Mouse (Mus musculus): ENCODE data around the gene Acta2. TPM values are rescaled to one million over a fixed set of nuclear protein-coding genes. Genes with fewer than 3 reads are reported as not detected.

The Acta2 gene
- polyA plus RNA-seq, 1 experiment from 2014 or later: 2,412 TPM

GRCm38 (mm10) chr19:34237746-34238145 lies 17.6 kb downstream of the Acta2 start:
- Histone ChIP-seq H3K9ac (ENCODE audit: low read length) (no peak overlapping the region), H3K4me1 (ENCODE audit: control insufficient read depth, insufficient read depth, low read length) (peaks cover 3% of the 10 kb centered on the region; the same call in 1 of the 2 replicates), H3K9me3 (replicated peaks; ENCODE audit: control insufficient read depth, low read length) (no peaks in the 10 kb centered on the region), H3K27ac (ENCODE audit: low read length) (no peak overlapping the region), H3K27me3 (ENCODE audit: control insufficient read depth, insufficient read depth, low read length) (no peaks in the 10 kb centered on the region), H3K36me3 (ENCODE audit: control insufficient read depth, insufficient read depth, low read length) (peaks cover 4% of the 10 kb centered on the region; the same call in 1 of the 2 replicates), H3K4me3 (replicated peaks; ENCODE audit: low read length) (no peak overlapping the region), H3K4me2 (ENCODE audit: low read depth, low read length) (no peak overlapping the region)
- 95% methylated on average over 2 of the region's 2 CpGs for WGBS
- ATAC-seq (ENCODE audit: insufficient read depth, low FRiP score): no peak

- 76% methylated on average over 3 of the region's 3 CpGs for WGBS
- ATAC-seq (ENCODE audit: insufficient read depth, low FRiP score): no peak
Observed at GRCm38 (mm10) chr19:34236049-34236448, 19.3 kb downstream of the Acta2 start.

GRCm38 (mm10) chr19:34233944-34234343 lies 21.4 kb downstream of the Acta2 start:
- 67% methylated on average over 14 of the region's 14 CpGs for WGBS
- Histone ChIP-seq H3K36me3 (ENCODE audit: control insufficient read depth, insufficient read depth, low read length) (peaks cover 4% of the 10 kb centered on the region; the same call in 1 of the 2 replicates), H3K4me2 (ENCODE audit: low read depth, low read length) (no peak overlapping the region), H3K27ac (ENCODE audit: low read length) (no peak overlapping the region), H3K27me3 (ENCODE audit: control insufficient read depth, insufficient read depth, low read length) (no peaks in the 10 kb centered on the region), H3K4me3 (replicated peaks; ENCODE audit: low read length) (no peak overlapping the region), H3K4me1 (ENCODE audit: control insufficient read depth, insufficient read depth, low read length) (peaks cover 3% of the 10 kb centered on the region; the same call in 1 of the 2 replicates), H3K9ac (ENCODE audit: low read length) (no peak overlapping the region), H3K9me3 (replicated peaks; ENCODE audit: control insufficient read depth, low read length) (no peaks in the 10 kb centered on the region)
- ATAC-seq (ENCODE audit: insufficient read depth, low FRiP score): no peak

More at GRCm38 (mm10) chr19:34236049-34236448, 19.3 kb downstream of the Acta2 start:
- Histone ChIP-seq H3K9ac (ENCODE audit: low read length) (no peak overlapping the region), H3K4me1 (ENCODE audit: control insufficient read depth, insufficient read depth, low read length) (peaks cover 3% of the 10 kb centered on the region; the same call in 1 of the 2 replicates), H3K4me3 (replicated peaks; ENCODE audit: low read length) (no peak overlapping the region), H3K27me3 (ENCODE audit: control insufficient read depth, insufficient read depth, low read length) (no peaks in the 10 kb centered on the region), H3K4me2 (ENCODE audit: low read depth, low read length) (no peak overlapping the region), H3K27ac (ENCODE audit: low read length) (no peak overlapping the region), H3K9me3 (replicated peaks; ENCODE audit: control insufficient read depth, low read length) (no peaks in the 10 kb centered on the region), H3K36me3 (ENCODE audit: control insufficient read depth, insufficient read depth, low read length) (peaks cover 4% of the 10 kb centered on the region; the same call in 1 of the 2 replicates)

- no peak for ATAC-seq (ENCODE audit: insufficient read depth, low FRiP score)
- Histone ChIP-seq H3K27me3 (ENCODE audit: control insufficient read depth, insufficient read depth, low read length) (no peaks in the 10 kb centered on the region), H3K4me2 (ENCODE audit: low read depth, low read length) (no peak overlapping the region), H3K27ac (ENCODE audit: low read length) (no peak overlapping the region), H3K4me3 (replicated peaks; ENCODE audit: low read length) (no peak overlapping the region), H3K4me1 (ENCODE audit: control insufficient read depth, insufficient read depth, low read length) (peaks cover 3% of the 10 kb centered on the region; the same call in 1 of the 2 replicates), H3K9ac (ENCODE audit: low read length) (no peak overlapping the region), H3K9me3 (replicated peaks; ENCODE audit: control insufficient read depth, low read length) (no peaks in the 10 kb centered on the region), H3K36me3 (ENCODE audit: control insufficient read depth, insufficient read depth, low read length) (peaks cover 4% of the 10 kb centered on the region; the same call in 1 of the 2 replicates)
- WGBS: 65% methylated on average over 5 of the region's 5 CpGs
Observed at GRCm38 (mm10) chr19:34232326-34232725, 23.1 kb downstream of the Acta2 start.

DNA sequence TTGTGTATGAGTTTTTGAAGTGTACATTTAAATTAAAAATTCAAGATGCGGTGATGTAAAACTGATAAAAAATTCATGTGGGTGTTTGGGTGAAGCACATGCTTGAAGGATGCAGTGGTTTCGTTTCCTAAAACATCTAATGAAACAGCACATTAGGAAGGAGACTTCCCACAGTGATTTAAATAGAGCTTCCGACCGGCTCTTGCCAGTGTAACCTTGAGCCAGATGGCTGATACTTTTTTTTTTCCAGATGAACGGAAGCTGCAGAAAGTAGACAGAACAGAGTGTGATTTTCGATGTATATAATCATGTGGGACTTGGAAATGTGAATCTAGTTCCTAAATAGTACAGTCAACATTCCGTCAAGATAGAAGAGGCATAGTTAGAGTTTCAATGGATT lies 23.8 kb downstream of the Acta2 start:
- Histone ChIP-seq H3K9me3 (replicated peaks; ENCODE audit: control insufficient read depth, low read length) (no peaks in the 10 kb centered on the region), H3K4me1 (ENCODE audit: control insufficient read depth, insufficient read depth, low read length) (peaks cover 3% of the 10 kb centered on the region; the same call in 1 of the 2 replicates), H3K4me3 (replicated peaks; ENCODE audit: low read length) (no peak overlapping the region), H3K27me3 (ENCODE audit: control insufficient read depth, insufficient read depth, low read length) (no peaks in the 10 kb centered on the region), H3K36me3 (ENCODE audit: control insufficient read depth, insufficient read depth, low read length) (peaks cover under 1% of the 10 kb centered on the region; the same call in 1 of the 2 replicates), H3K9ac (ENCODE audit: low read length) (no peak overlapping the region), H3K4me2 (ENCODE audit: low read depth, low read length) (no peak overlapping the region), H3K27ac (ENCODE audit: low read length) (no peak overlapping the region)
- no peak for ATAC-seq (ENCODE audit: insufficient read depth, low FRiP score)
- WGBS: 64% methylated on average over 7 of the region's 7 CpGs

DNA sequence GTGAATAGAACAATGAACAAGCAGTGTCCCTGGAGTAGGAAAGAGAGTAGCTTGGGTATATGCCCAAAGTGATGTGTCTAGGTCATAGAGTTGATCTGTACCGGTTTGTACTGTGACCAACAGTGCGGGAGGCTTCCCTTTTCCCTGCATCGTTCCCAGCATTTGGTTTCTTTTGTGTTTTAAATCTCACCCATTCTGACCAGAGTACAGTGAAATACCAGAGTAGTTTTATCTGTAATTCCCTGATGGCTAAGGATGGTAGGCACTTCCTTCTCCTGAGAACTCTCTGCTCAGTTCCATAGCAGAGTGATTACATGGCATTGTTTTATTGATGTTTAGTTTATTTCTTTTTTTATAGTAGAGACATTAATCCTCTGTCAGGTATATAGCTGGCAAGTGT lies 32.6 kb downstream of the Acta2 start:
- Histone ChIP-seq H3K27me3 (ENCODE audit: control insufficient read depth, insufficient read depth, low read length) (no peaks in the 10 kb centered on the region), H3K27ac (ENCODE audit: low read length) (no peak overlapping the region), H3K4me2 (ENCODE audit: low read depth, low read length) (no peak overlapping the region), H3K4me1 (ENCODE audit: control insufficient read depth, insufficient read depth, low read length) (no peaks in the 10 kb centered on the region), H3K9ac (ENCODE audit: low read length) (no peak overlapping the region), H3K4me3 (replicated peaks; ENCODE audit: low read length) (no peak overlapping the region), H3K36me3 (ENCODE audit: control insufficient read depth, insufficient read depth, low read length) (no peaks in the 10 kb centered on the region), H3K9me3 (replicated peaks; ENCODE audit: control insufficient read depth, low read length) (no peaks in the 10 kb centered on the region)
- WGBS: 91% methylated on average over 3 of the region's 3 CpGs
- ATAC-seq (ENCODE audit: insufficient read depth, low FRiP score): no peak

GRCm38 (mm10) chr19:34220732-34221380 lies 34.5 kb downstream of the Acta2 start:
- 0 out of 2 replicates have a peak, but pooled peaks cover 3% of the 10 kb centered on the region for H3K4me1 ChIP-seq (ENCODE audit: control insufficient read depth, insufficient read depth, low read length)
- H3K27me3 ChIP-seq (ENCODE audit: control insufficient read depth, insufficient read depth, low read length): no peaks in the 10 kb centered on the region
- no peak overlapping the region for H3K9ac ChIP-seq (ENCODE audit: low read length)
- H3K4me2 ChIP-seq (ENCODE audit: low read depth, low read length): no peak overlapping the region
- WGBS: 71% methylated on average over 3 of the region's 3 CpGs
- no peaks in the 10 kb centered on the region for H3K9me3 ChIP-seq (replicated peaks; ENCODE audit: control insufficient read depth, low read length)
- H3K4me3 ChIP-seq (replicated peaks; ENCODE audit: low read length): no peak overlapping the region
- ATAC-seq (ENCODE audit: insufficient read depth, low FRiP score): no peak
- H3K36me3 ChIP-seq (ENCODE audit: control insufficient read depth, insufficient read depth, low read length): no peaks in the 10 kb centered on the region
- H3K27ac ChIP-seq (ENCODE audit: low read length): no peak overlapping the region

DNA sequence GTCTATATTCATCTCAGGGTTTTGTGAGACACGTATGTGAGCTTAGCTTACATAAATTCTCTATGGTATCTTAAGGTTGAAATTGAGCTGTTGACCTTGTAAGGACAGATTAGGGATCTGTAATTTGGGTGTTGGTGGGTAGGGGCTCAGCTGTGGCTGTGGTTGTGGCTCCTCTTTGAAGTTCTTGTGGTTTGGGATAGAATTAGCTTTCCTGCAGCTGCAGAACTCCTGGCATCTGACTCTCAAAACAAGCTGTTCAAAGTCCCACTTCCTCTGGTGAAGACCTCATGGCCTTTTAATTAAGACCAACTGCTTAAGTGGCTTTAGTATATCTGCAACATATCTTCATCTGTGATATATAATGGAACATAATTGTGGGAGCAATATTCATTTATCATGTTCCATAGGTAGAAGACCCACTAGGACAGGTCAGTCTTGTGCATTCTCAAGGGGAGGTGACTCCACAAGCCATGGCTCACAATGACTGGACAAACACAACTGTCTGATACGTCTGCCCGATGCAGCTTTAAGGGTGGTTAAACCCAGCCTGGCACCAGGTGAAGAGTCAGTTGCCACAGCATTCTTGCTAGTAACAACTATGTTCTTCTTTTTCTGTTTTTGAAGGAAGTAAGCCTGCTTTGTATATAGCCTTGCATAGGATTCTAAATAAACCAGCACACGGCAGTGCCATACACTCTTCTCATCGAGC lies 36.0 kb downstream of the Acta2 start:
- ATAC-seq (ENCODE audit: insufficient read depth, low FRiP score): no peak
- 91% methylated on average over 5 of the region's 5 CpGs for WGBS

GRCm38 (mm10) chr19:34217761-34218160 lies 37.6 kb downstream of the Acta2 start:
- H3K36me3 ChIP-seq (ENCODE audit: control insufficient read depth, insufficient read depth, low read length): no peaks in the 10 kb centered on the region
- 74% methylated on average over 3 of the region's 3 CpGs for WGBS

More for the DNA sequence above, 36.0 kb downstream of the Acta2 start:
- 0 out of 2 replicates have a peak, but pooled peaks cover 3% of the 10 kb centered on the region for H3K4me1 ChIP-seq (ENCODE audit: control insufficient read depth, insufficient read depth, low read length)
- H3K36me3 ChIP-seq (ENCODE audit: control insufficient read depth, insufficient read depth, low read length): no peaks in the 10 kb centered on the region
- H3K9ac ChIP-seq (ENCODE audit: low read length): no peak overlapping the region
- H3K4me2 ChIP-seq (ENCODE audit: low read depth, low read length): no peak overlapping the region
- H3K27me3 ChIP-seq (ENCODE audit: control insufficient read depth, insufficient read depth, low read length): no peaks in the 10 kb centered on the region
- H3K9me3 ChIP-seq (replicated peaks; ENCODE audit: control insufficient read depth, low read length): no peaks in the 10 kb centered on the region
- no peak overlapping the region for H3K27ac ChIP-seq (ENCODE audit: low read length)
- H3K4me3 ChIP-seq (replicated peaks; ENCODE audit: low read length): no peak overlapping the region

More at GRCm38 (mm10) chr19:34217761-34218160, 37.6 kb downstream of the Acta2 start:
- no peaks in the 10 kb centered on the region for H3K9me3 ChIP-seq (replicated peaks; ENCODE audit: control insufficient read depth, low read length)
- no peak overlapping the region for H3K4me2 ChIP-seq (ENCODE audit: low read depth, low read length)
- H3K27me3 ChIP-seq (ENCODE audit: control insufficient read depth, insufficient read depth, low read length): no peaks in the 10 kb centered on the region
- peaks cover 8% of the 10 kb centered on the region; the same call in 1 of the 2 replicates for H3K4me1 ChIP-seq (ENCODE audit: control insufficient read depth, insufficient read depth, low read length)
- no peak for ATAC-seq (ENCODE audit: insufficient read depth, low FRiP score)
- H3K27ac ChIP-seq (ENCODE audit: low read length): no peak overlapping the region
- no peak overlapping the region for H3K9ac ChIP-seq (ENCODE audit: low read length)
- no peak overlapping the region for H3K4me3 ChIP-seq (replicated peaks; ENCODE audit: low read length)
